Mouse (Mus musculus): ENCODE measurements around the gene Mettl24.
"Not testable (repeated sequence)": the region's sequence is repeated elsewhere in the genome, so short reads cannot be mapped to it uniquely, and the experiment has no call there.

Gene Mettl24

GRCm38 (mm10) chr10:40737274-40738112 lies 54.4 kb downstream of the Mettl24 start:
- no peak for DNase-seq (ENCODE audit: low spot score)

GRCm38 (mm10) chr10:40740696-40741095 lies 57.6 kb downstream of the Mettl24 start:
- no peak for DNase-seq (ENCODE audit: low spot score)

- DNase-seq (ENCODE audit: low spot score), result no peak
Measured at GRCm38 (mm10) chr10:40750293-40751047, 67.4 kb downstream of the Mettl24 start.

- DNase-seq (ENCODE audit: low spot score), result no peak
Measured at GRCm38 (mm10) chr10:40751157-40751556, 68.1 kb downstream of the Mettl24 start.

GRCm38 (mm10) chr10:40753036-40753435 lies 70.0 kb downstream of the Mettl24 start:
- DNase-seq (ENCODE audit: low spot score), result no peak

- no peak for DNase-seq (ENCODE audit: low spot score)
Measured at GRCm38 (mm10) chr10:40758171-40759010, 75.3 kb downstream of the Mettl24 start.

GRCm38 (mm10) chr10:40759391-40760194 lies 76.5 kb downstream of the Mettl24 start:
- not testable (repeated sequence) for DNase-seq (ENCODE audit: low spot score)

- no peak for DNase-seq (ENCODE audit: low spot score)
Measured at GRCm38 (mm10) chr10:40760195-40761009, 77.3 kb downstream of the Mettl24 start.

GRCm38 (mm10) chr10:40761010-40761752 lies 78.1 kb downstream of the Mettl24 start:
- no peak for DNase-seq (ENCODE audit: low spot score)

- no peak for DNase-seq (ENCODE audit: low spot score)
Measured at GRCm38 (mm10) chr10:40762624-40763023, 79.5 kb downstream of the Mettl24 start.

GRCm38 (mm10) chr10:40763084-40763720 lies 80.1 kb downstream of the Mettl24 start:
- DNase-seq (ENCODE audit: low spot score), result no peak

GRCm38 (mm10) chr10:40772266-40772665 lies 89.2 kb downstream of the Mettl24 start:
- no peak for DNase-seq (ENCODE audit: low spot score)

GRCm38 (mm10) chr10:40775151-40775550 lies 92.1 kb downstream of the Mettl24 start:
- no peak for DNase-seq (ENCODE audit: low spot score)

- no peak for DNase-seq (ENCODE audit: low spot score)
Measured at GRCm38 (mm10) chr10:40775655-40776054, 92.6 kb downstream of the Mettl24 start.

- DNase-seq (ENCODE audit: low spot score), result no peak
Measured at GRCm38 (mm10) chr10:40777171-40777570, 94.1 kb downstream of the Mettl24 start.

- no peak for DNase-seq (ENCODE audit: low spot score)
Measured at GRCm38 (mm10) chr10:40778472-40778871, 95.4 kb downstream of the Mettl24 start.

- no peak for DNase-seq (ENCODE audit: low spot score)
Measured at GRCm38 (mm10) chr10:40790406-40790805, 107.3 kb downstream of the Mettl24 start.

- no peak for DNase-seq (ENCODE audit: low spot score)
Measured at GRCm38 (mm10) chr10:40792115-40792514, 109.0 kb downstream of the Mettl24 start.

- DNase-seq (ENCODE audit: low spot score), result no peak
Measured at GRCm38 (mm10) chr10:40805221-40805620, 122.1 kb downstream of the Mettl24 start.

Data from ovary, postnatal 14 days (tissue).